Mouse (Mus musculus) MEL (cell line): ENCODE results near the gene Scamp2.

Source experiments
- BHLHE40 ChIP-seq: IDR thresholded peaks from 2 replicates; pipeline ENCODE4 v1.6.1; 2012; ENCODE audit warnings: low read depth, mild to moderate bottlenecking, inconsistent platforms, low read length, improper control_type of control experiment, borderline replicate concordance
- CHD2 ChIP-seq: IDR thresholded peaks from 2 replicates; pipeline ENCODE4 v1.6.1; 2011; ENCODE audit warnings: low read length, improper control_type of control experiment
- CTCF ChIP-seq, 3 experiments: IDR thresholded peaks in 2 of 3; conservative IDR thresholded peaks in 1 of 3; 2 replicates each; pipeline ENCODE4 v1.5.1; 2011 to 2012; ENCODE audit warnings: low read length in 3 of 3, low read depth in 2 of 3, mild to moderate bottlenecking in 2 of 3, improper control_type of control experiment in 1 of 3, inconsistent platforms in 1 of 3, mixed read lengths in 1 of 3, moderate library complexity in 1 of 3; ENCODE audit not compliant: control insufficient read depth in 1 of 3, insufficient read depth in 1 of 3, poor library complexity in 1 of 3, severe bottlenecking in 1 of 3
- GABPA ChIP-seq: IDR thresholded peaks from 2 replicates; pipeline ENCODE4 v1.6.1; 2012; ENCODE audit warnings: low read depth, mild to moderate bottlenecking, inconsistent platforms, low read length, improper control_type of control experiment, moderate library complexity
- GATA1 ChIP-seq: IDR thresholded peaks from 2 replicates; pipeline ENCODE4 v1.6.1; 2011; ENCODE audit warnings: low read depth, low read length, improper control_type of control experiment
- MEF2A ChIP-seq: IDR thresholded peaks from 2 replicates; pipeline ENCODE4 v1.6.1; 2014; ENCODE audit warnings: low read depth, mild to moderate bottlenecking, inconsistent platforms, low read length, improper control_type of control experiment; ENCODE audit not compliant: poor library complexity, insufficient replicate concordance, severe bottlenecking; ENCODE audit errors: extremely low read depth
- NRF1 ChIP-seq: IDR thresholded peaks from 2 replicates; pipeline ENCODE4 v1.6.1; 2014; ENCODE audit warnings: low read depth, mild to moderate bottlenecking, inconsistent platforms, low read length, improper control_type of control experiment, moderate library complexity; ENCODE audit not compliant: poor library complexity, insufficient read depth, severe bottlenecking
- POLR2A ChIP-seq, 2 experiments: IDR thresholded peaks; 2 replicates each; pipeline ENCODE4 v1.6.1; 2011 to 2012; ENCODE audit warnings: low read length in 2 of 2, mild to moderate bottlenecking in 2 of 2, control low read depth in 1 of 2, improper control_type of control experiment in 1 of 2, low read depth in 1 of 2, moderate library complexity in 1 of 2; ENCODE audit not compliant: control insufficient read depth in 1 of 2, insufficient read depth in 1 of 2, poor library complexity in 1 of 2
- USF1 ChIP-seq: IDR thresholded peaks from 2 replicates; pipeline ENCODE4 v1.6.1; 2014; ENCODE audit warnings: low read depth, mild to moderate bottlenecking, inconsistent platforms, low read length, improper control_type of control experiment, moderate library complexity
- ZC3H11A ChIP-seq: IDR thresholded peaks from 2 replicates; pipeline ENCODE4 v1.6.1; 2012; ENCODE audit warnings: low read depth, mild to moderate bottlenecking, inconsistent platforms, low read length, improper control_type of control experiment
- ZMIZ1 ChIP-seq: IDR thresholded peaks from 2 replicates; pipeline ENCODE4 v1.6.1; 2012; ENCODE audit warnings: low read depth, mild to moderate bottlenecking, inconsistent platforms, low read length, improper control_type of control experiment, moderate library complexity

DNA sequence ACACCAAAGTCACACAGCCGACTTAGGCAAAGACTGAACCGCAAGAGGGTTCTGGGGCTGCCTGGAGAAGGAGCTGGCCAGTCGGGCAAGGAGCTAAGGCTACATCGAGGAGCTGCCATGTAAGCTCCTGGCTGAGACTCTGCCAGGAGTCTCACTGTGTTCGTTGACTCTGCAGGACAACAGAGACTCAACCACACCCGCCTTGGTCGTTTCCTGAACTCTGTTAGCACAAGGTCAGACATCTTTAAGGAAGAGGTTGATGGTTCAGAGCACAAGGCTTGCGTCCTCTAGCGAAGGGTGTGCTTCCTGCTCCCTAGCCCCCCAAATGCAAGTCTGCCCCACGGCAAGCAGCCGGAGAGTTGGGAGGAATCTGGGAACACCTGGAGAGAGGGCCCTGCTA is 12.9 kb upstream of the Scamp2 start:
- TF ChIP-seq USF1 = no peak
- no peak for TF ChIP-seq MEF2A
- TF ChIP-seq GATA1 = no peak
- TF ChIP-seq CTCF (IDR thresholded peaks at IDR 0.05 in 2 of 3, conservative IDR thresholded peaks at IDR 0.05 in 1 of 3; ENCODE audit: control insufficient read depth in 1 of 3, insufficient read depth in 1 of 3, low read depth in 2 of 3, low read length in 3 of 3, poor library complexity in 1 of 3, severe bottlenecking in 1 of 3) = no peak
- no peak for TF ChIP-seq GABPA
- TF ChIP-seq CHD2 = no peak
- TF ChIP-seq POLR2A (IDR thresholded peaks at IDR 0.05; ENCODE audit: control insufficient read depth in 1 of 2, insufficient read depth in 1 of 2, low read depth in 1 of 2, low read length in 2 of 2, poor library complexity in 1 of 2) = no peak
- TF ChIP-seq NRF1 = no peak
- no peak for TF ChIP-seq ZC3H11A
- no peak for TF ChIP-seq BHLHE40
- no peak for TF ChIP-seq ZMIZ1
